Mouse (Mus musculus): ENCODE results near the gene Hapln4. TPM values are rescaled to one million over a fixed set of nuclear protein-coding genes. Genes with fewer than 3 reads are reported as not detected.

Hapln4 gene
- polyA plus RNA-seq, 1 experiment from 2014 or later: not detected

DNA sequence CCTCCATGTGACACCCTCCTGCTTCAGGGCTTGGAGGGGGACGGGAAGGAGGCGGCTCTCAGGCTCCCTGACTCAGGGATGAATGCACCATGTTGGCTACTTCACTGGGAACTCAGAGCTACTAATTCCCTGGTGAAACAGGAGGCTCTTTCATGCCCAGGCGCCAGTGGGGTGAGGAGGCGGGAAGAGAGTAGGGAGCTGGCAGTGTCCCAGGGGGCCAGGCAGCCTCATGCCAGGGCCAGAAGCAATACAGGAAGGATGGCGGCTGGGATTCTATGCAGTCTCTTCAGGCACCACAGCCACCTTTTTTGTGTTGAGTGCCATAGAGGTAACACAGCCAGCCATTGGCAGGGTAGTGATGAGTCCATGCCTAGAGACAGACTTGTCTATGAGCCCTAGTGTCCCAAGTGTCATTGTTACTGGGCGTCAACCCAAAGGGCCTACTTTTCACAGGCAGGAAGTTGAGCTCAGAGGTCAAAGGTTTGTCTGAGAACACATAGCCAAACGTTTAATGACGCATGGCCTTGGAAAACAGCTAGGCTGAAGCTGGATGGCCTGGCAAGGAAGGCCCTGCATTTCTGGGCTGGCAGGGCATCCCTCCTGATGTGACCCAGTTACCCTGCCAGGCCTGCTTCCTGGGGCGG lies 46.2 kb downstream of the Hapln4 start:
- ATAC-seq (ENCODE audit: low read depth): no peak
- Histone ChIP-seq H3K9me3 (replicated peaks; ENCODE audit: control insufficient read depth, low read length) (no peaks in the 10 kb centered on the region), H3K36me3 (ENCODE audit: control insufficient read depth, insufficient read depth) (peaks cover 4% of the 10 kb centered on the region; the same call in 1 of the 2 replicates), H3K4me3 (ENCODE audit: low read depth, low read length) (no peak overlapping the region), H3K27ac (ENCODE audit: low read length) (no peak overlapping the region), H3K4me2 (ENCODE audit: low read depth, low read length) (no peak overlapping the region), H3K27me3 (ENCODE audit: control insufficient read depth, insufficient read depth, low read depth, low read length) (0 out of 2 replicates have a peak, but pooled peaks cover 1% of the 10 kb centered on the region), H3K4me1 (ENCODE audit: control insufficient read depth, low read depth, low read length) (peaks cover 20% of the 10 kb centered on the region), H3K9ac (ENCODE audit: low read depth, low read length) (no peak overlapping the region)
- 58% methylated on average over 9 of the region's 9 CpGs for WGBS (ENCODE audit: insufficient replicate concordance)

DNA sequence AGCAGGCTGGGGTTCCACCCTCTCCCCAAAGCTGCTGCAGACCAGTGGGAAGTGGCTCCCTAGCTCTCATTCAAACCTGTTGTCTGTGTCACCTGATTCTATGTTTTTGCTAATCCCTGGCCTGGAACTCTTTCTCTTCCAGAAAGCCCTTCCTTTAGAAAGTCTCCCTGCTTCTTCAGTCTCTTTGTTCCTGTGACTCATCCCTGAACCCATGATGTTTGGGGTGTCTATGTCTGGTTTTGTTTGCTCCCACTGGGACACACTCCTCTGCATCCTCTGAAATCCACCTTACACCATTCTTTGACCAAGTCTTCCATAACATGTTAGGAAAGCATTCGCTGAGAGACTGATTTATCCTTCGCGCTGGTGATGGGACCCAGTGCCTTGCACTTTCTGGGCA lies 46.8 kb downstream of the Hapln4 start:
- H3K9me3 ChIP-seq (replicated peaks; ENCODE audit: control insufficient read depth, low read length): no peaks in the 10 kb centered on the region
- WGBS (ENCODE audit: insufficient replicate concordance): 64% methylated on average over 3 of the region's 3 CpGs
- no peak overlapping the region for H3K27ac ChIP-seq (ENCODE audit: low read length)
- no peak for ATAC-seq (ENCODE audit: low read depth)
- H3K4me3 ChIP-seq (ENCODE audit: low read depth, low read length): no peak overlapping the region
- H3K36me3 ChIP-seq (ENCODE audit: control insufficient read depth, insufficient read depth): peaks cover 9% of the 10 kb centered on the region
- H3K27me3 ChIP-seq (ENCODE audit: control insufficient read depth, insufficient read depth, low read depth, low read length): no peaks in the 10 kb centered on the region
- H3K4me1 ChIP-seq (ENCODE audit: control insufficient read depth, low read depth, low read length): peaks cover 20% of the 10 kb centered on the region
- H3K9ac ChIP-seq (ENCODE audit: low read depth, low read length): no peak overlapping the region
- H3K4me2 ChIP-seq (ENCODE audit: low read depth, low read length): no peak overlapping the region

DNA sequence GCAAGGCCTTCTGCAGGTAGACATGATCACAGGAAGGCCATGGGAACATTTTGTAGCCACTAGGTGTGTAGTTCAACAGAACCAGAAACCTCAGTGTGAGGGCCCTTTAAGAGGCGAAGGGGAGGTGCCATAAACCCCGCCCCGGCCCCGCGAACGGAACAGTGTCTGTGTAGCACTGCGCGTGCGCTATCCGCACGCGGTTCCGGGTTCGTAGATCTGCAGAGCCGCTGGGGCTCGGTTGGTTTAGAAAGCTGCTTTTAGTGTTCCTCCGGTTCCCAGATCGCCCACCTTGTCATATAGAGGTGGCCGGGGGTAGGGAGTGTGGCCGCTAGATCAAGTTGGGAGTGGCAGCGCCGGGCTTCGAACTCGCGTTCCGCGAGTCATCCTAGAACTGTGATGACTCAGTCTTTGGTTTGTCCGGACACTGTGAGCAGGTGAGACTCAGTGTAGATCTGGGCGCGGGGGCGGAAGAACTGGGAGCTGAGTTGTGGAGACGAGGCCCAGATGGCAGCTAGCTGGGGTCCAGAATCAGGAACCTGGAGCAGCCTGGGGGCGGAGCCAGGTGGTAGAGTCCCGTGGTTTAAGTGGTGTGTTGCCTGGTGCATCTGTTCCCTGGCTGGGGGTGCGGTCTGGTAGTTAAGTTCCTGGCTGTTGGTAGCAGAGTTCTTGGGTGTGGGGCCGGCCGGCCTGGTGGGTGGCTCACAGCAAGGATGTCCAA lies 48.1 kb downstream of the Hapln4 start, which contains the start of gene Nr2c2ap:
Gene Nr2c2ap (plus strand): TSS at position 168 of the 718 bp plus-strand sequence.
- no peaks in the 10 kb centered on the region for H3K27me3 ChIP-seq (ENCODE audit: control insufficient read depth, insufficient read depth, low read depth, low read length)
- H3K4me3 ChIP-seq (ENCODE audit: low read depth, low read length): peak within 1 kb of the TSS; percentile 79
- ATAC-seq (ENCODE audit: low read depth): peak; percentile 88
- H3K9ac ChIP-seq (ENCODE audit: low read depth, low read length): peak within 1 kb of the TSS; percentile 67
- under 1% methylated on average over 37 of the region's 37 CpGs for WGBS (ENCODE audit: insufficient replicate concordance)
- H3K27ac ChIP-seq (ENCODE audit: low read length): 0 out of 2 replicates have a peak within 1 kb of the TSS, but pooled peaks have one; percentile 11
- H3K36me3 ChIP-seq (ENCODE audit: control insufficient read depth, insufficient read depth): peaks cover 9% of the 10 kb centered on the region
- H3K4me1 ChIP-seq (ENCODE audit: control insufficient read depth, low read depth, low read length): peaks cover 20% of the 10 kb centered on the region
- peak within 1 kb of the TSS; percentile 88 for H3K4me2 ChIP-seq (ENCODE audit: low read depth, low read length)
- no peaks in the 10 kb centered on the region for H3K9me3 ChIP-seq (replicated peaks; ENCODE audit: control insufficient read depth, low read length)

DNA sequence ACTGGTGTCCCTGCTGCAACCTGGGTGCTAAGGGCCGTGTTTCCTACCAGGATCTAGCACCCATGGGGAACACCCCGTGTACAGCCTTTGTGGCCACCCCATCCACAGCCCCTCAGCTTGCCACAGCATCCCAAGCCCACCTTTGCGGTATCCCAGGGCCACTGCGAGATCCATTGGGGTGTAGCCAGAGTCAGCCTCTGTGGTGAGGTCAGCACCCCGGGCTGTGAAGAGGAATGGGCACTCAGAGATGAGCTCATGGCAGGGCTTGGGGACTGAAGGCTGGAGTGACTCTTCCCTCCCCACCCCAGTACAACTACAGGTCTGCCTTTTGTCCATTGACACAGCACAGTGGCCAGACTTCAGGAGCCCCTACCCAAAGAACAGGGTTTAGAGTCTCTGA lies 50.8 kb downstream of the Hapln4 start:
- H3K4me1 ChIP-seq (ENCODE audit: control insufficient read depth, low read depth, low read length): peaks cover 30% of the 10 kb centered on the region
- WGBS (ENCODE audit: insufficient replicate concordance): 77% methylated on average over 5 of the region's 5 CpGs
- H3K9ac ChIP-seq (ENCODE audit: low read depth, low read length): no peak overlapping the region
- H3K36me3 ChIP-seq (ENCODE audit: control insufficient read depth, insufficient read depth): peaks cover 9% of the 10 kb centered on the region
- no peak overlapping the region for H3K27ac ChIP-seq (ENCODE audit: low read length)
- H3K4me3 ChIP-seq (ENCODE audit: low read depth, low read length): no peak overlapping the region
- no peak overlapping the region for H3K4me2 ChIP-seq (ENCODE audit: low read depth, low read length)
- H3K9me3 ChIP-seq (replicated peaks; ENCODE audit: control insufficient read depth, low read length): no peaks in the 10 kb centered on the region
- H3K27me3 ChIP-seq (ENCODE audit: control insufficient read depth, insufficient read depth, low read depth, low read length): no peaks in the 10 kb centered on the region
- no peak for ATAC-seq (ENCODE audit: low read depth)

DNA sequence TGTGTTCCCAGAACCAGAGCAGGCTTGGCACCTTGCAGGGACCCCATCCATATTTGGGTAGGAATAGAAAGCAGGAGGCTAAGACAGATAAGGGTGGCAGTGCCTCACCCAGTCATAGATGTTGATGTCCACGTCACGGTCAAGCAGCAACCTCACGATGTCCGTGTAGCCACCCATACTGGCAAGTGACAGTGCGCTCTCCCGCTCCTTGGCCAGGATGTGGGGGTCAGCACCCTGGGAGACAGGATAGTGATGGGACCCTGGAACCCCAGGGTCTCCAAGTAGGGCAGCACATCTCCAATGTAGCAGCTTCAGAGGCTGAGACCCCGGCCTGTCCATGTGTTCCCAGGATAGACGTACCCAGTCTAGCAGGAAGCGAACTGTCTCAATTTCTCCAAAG lies 51.7 kb downstream of the Hapln4 start:
- ATAC-seq (ENCODE audit: low read depth): no peak
- 79% methylated on average over 9 of the region's 9 CpGs for WGBS (ENCODE audit: insufficient replicate concordance)
- H3K4me1 ChIP-seq (ENCODE audit: control insufficient read depth, low read depth, low read length): peaks cover 30% of the 10 kb centered on the region

DNA sequence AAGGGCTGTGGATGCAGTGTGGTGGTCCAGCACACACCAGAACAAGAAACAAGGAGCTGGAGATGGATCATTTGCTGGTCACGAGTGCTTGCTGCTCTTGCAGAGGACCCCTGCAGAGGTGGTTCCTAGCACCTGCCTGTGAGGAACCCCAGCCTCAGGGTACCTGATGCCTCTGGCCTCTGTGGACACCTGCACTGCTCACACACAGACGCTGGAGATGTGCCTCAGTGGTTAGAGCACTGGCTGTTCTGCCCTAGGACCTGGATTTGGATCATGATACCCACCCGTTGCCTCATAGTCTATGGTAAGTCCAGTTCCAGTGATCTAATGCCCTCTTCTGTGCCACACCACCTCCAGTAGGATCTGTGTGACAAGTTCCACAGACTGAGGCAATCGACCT lies 53.3 kb downstream of the Hapln4 start:
- Histone ChIP-seq H3K27me3 (ENCODE audit: control insufficient read depth, insufficient read depth, low read depth, low read length) (no peaks in the 10 kb centered on the region), H3K4me2 (ENCODE audit: low read depth, low read length) (no peak overlapping the region), H3K9ac (ENCODE audit: low read depth, low read length) (no peak overlapping the region), H3K4me1 (ENCODE audit: control insufficient read depth, low read depth, low read length) (peaks cover 34% of the 10 kb centered on the region), H3K36me3 (ENCODE audit: control insufficient read depth, insufficient read depth) (peaks cover 9% of the 10 kb centered on the region), H3K27ac (ENCODE audit: low read length) (no peak overlapping the region), H3K4me3 (ENCODE audit: low read depth, low read length) (no peak overlapping the region), H3K9me3 (replicated peaks; ENCODE audit: control insufficient read depth, low read length) (no peaks in the 10 kb centered on the region)
- ATAC-seq (ENCODE audit: low read depth): no peak
- WGBS (ENCODE audit: insufficient replicate concordance): 74% methylated on average over 4 of the region's 4 CpGs

More for the DNA sequence above, 51.7 kb downstream of the Hapln4 start:
- Histone ChIP-seq H3K4me3 (ENCODE audit: low read depth, low read length) (no peak overlapping the region), H3K36me3 (ENCODE audit: control insufficient read depth, insufficient read depth) (peaks cover 9% of the 10 kb centered on the region), H3K9me3 (replicated peaks; ENCODE audit: control insufficient read depth, low read length) (no peaks in the 10 kb centered on the region), H3K27me3 (ENCODE audit: control insufficient read depth, insufficient read depth, low read depth, low read length) (no peaks in the 10 kb centered on the region), H3K4me2 (ENCODE audit: low read depth, low read length) (no peak overlapping the region), H3K9ac (ENCODE audit: low read depth, low read length) (no peak overlapping the region), H3K27ac (ENCODE audit: low read length) (no peak overlapping the region)

DNA sequence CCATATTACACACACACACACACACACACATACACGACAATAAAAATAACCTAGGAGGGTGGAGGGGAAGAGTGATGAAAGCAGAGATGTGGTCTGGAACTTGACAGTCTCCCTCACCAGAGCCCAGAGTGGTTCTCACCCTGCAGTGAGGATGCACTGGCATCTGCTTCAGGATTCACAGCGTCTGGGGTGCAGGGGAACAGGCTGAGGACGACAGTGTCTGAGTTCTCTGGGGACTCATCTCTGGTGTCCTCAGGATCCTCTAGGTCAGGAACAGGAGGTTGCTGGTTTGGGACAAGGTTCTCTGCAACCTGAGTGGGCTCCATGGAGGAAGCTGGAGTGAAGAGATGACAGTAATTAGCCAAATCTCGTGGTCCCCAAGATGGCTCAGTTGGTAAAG lies 54.6 kb downstream of the Hapln4 start:
- Histone ChIP-seq H3K27me3 (ENCODE audit: control insufficient read depth, insufficient read depth, low read depth, low read length) (no peaks in the 10 kb centered on the region), H3K4me1 (ENCODE audit: control insufficient read depth, low read depth, low read length) (peaks cover 24% of the 10 kb centered on the region), H3K9me3 (replicated peaks; ENCODE audit: control insufficient read depth, low read length) (no peaks in the 10 kb centered on the region), H3K27ac (ENCODE audit: low read length) (peak overlapping the region; percentile 61), H3K36me3 (ENCODE audit: control insufficient read depth, insufficient read depth) (peaks cover 12% of the 10 kb centered on the region), H3K4me2 (ENCODE audit: low read depth, low read length) (peak overlapping the region; percentile 84), H3K9ac (ENCODE audit: low read depth, low read length) (peak overlapping the region; percentile 63; the same call in 1 of the 2 replicates), H3K4me3 (ENCODE audit: low read depth, low read length) (peak overlapping the region; percentile 93)
- WGBS (ENCODE audit: insufficient replicate concordance): 64% methylated on average over 4 of the region's 4 CpGs
- no peak for ATAC-seq (ENCODE audit: low read depth)

DNA sequence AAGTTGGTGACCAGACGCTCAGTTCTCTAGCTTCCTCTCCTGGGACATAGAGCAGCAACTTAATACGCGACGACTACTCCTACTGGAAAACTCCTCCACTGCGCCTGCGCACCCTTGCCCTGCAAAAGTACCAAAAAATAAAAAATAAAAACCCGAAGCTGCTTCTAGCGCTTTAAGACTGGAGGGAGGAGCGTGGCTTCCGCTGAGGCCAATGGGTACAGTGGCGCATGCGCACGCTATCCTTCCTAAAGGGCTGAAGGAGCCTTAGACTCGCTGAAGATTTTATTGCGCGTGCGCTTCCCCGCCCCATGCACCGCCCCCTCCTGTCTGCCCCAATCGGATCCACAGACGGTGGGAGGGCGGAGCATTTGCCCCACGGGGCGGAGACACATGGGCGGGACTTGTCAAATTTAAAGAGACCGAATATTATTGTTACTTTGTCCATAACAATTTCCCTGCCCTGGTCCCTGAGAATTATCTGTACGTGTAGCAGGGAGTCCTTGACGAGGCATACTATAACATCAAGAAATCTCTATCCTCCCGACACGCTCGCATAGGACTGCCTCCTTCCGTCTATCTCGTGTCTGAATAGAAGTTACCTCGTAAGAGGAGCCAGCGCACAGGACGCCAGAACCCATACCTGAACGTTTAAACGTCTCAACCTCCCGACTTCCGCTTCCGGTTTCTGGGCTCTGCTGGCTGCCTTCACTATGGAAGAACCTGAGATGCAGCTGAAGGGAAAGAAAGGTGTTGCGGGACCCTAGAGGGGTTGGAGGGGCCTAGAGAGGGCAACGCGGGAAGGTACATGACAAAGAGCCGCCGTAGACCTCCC lies 56.0 kb downstream of the Hapln4 start, which contains the start of the genes Rfxank, Borcs8 and Mef2b:
Gene Rfxank (minus strand): TSS at position 129 of the 832 bp plus-strand sequence.
Gene Borcs8 (plus strand): TSS at position 474 of the 832 bp plus-strand sequence.
Gene Mef2b (plus strand): TSS at position 686 of the 832 bp plus-strand sequence.
- Histone ChIP-seq H3K27me3 (ENCODE audit: control insufficient read depth, insufficient read depth, low read depth, low read length) (no peaks in the 10 kb centered on the region), H3K27ac (ENCODE audit: low read length) (peak within 1 kb of the TSS; percentile 96), H3K9ac (ENCODE audit: low read depth, low read length) (peak within 1 kb of the TSS; percentile 86), H3K36me3 (ENCODE audit: control insufficient read depth, insufficient read depth) (peaks cover 10% of the 10 kb centered on the region), H3K4me2 (ENCODE audit: low read depth, low read length) (peak within 1 kb of the TSS; percentile 84), H3K9me3 (replicated peaks; ENCODE audit: control insufficient read depth, low read length) (no peaks in the 10 kb centered on the region), H3K4me1 (ENCODE audit: control insufficient read depth, low read depth, low read length) (peaks cover 21% of the 10 kb centered on the region), H3K4me3 (ENCODE audit: low read depth, low read length) (peak within 1 kb of the TSS; percentile 93)
- peak; percentile 97 for ATAC-seq (ENCODE audit: low read depth)
- under 1% methylated on average over 46 of the region's 46 CpGs for WGBS (ENCODE audit: insufficient replicate concordance)

Data from liver, embryonic 16.5 days (tissue).